Mouse (Mus musculus) forebrain, embryonic 14.5 days (tissue): ENCODE measurements around the gene Tmem256. TPM values are rescaled to one million over a fixed set of nuclear protein-coding genes. Genes with fewer than 3 reads are reported as not detected.

Experiments
- ATAC-seq: fragments of 200-750 bp; cut with Nextera tagmentation; 2 replicates; pipeline ENCODE4 v1.8.0; 2017; ENCODE audit warnings: mild to moderate bottlenecking, moderate library complexity
- DNase-seq: peaks from one replicate; pipeline ENCODE4 v3.0.0-alpha.2; 2015; ENCODE audit warnings: low spot score
- H3K27ac ChIP-seq: fragments of 300-500 bp; sonication (generic); 2 replicates; pipeline ENCODE4 v1.5.1; 2014; ENCODE audit warnings: low read depth, mild to moderate bottlenecking, control low read depth, low read length, moderate library complexity
- H3K27me3 ChIP-seq: fragments of 300-500 bp; sonication (generic); replicated peaks from 2 replicates; pipeline ENCODE4 v1.6.1; 2014; ENCODE audit warnings: low read length, control low read depth, mixed read lengths; ENCODE audit not compliant: control insufficient read depth, insufficient read depth
- H3K36me3 ChIP-seq: fragments of 300-500 bp; sonication (generic); 2 replicates; pipeline ENCODE4 v1.6.1; 2014; ENCODE audit warnings: low read length, control low read depth; ENCODE audit not compliant: control insufficient read depth, insufficient read depth
- H3K4me1 ChIP-seq: fragments of 300-500 bp; sonication (generic); 2 replicates; pipeline ENCODE4 v1.6.1; 2014; ENCODE audit warnings: antibody characterized with exemption, low read length, control low read depth; ENCODE audit not compliant: control insufficient read depth, insufficient read depth
- H3K4me2 ChIP-seq: fragments of 300-500 bp; sonication (generic); 2 replicates; pipeline ENCODE4 v1.6.1; 2014; ENCODE audit warnings: mild to moderate bottlenecking, control low read depth, low read length
- H3K4me3 ChIP-seq: fragments of 300-500 bp; sonication (generic); 2 replicates; pipeline ENCODE4 v1.5.1; 2014; ENCODE audit warnings: low read depth, low read length, control low read depth
- H3K9ac ChIP-seq: fragments of 300-500 bp; sonication (generic); 2 replicates; pipeline ENCODE4 v1.6.1; 2014; ENCODE audit warnings: mild to moderate bottlenecking, low read length, control low read depth, moderate library complexity
- H3K9me3 ChIP-seq: fragments of 300-500 bp; sonication (generic); replicated peaks from 2 replicates; pipeline ENCODE4 v1.6.1; 2016; ENCODE audit warnings: low read length, control low read depth, mixed read lengths; ENCODE audit not compliant: control insufficient read depth
- WGBS: fragments of 180-500 bp; shearing (Covaris S2); extraction: QIAGEN DNeasy Blood & Tissue Kit; methylation state at CpG from one replicate; pipeline ENCODE4 v1.1.7; 2014; 5-methylcytosine and 5-hydroxymethylcytosine counted together
- polyA plus RNA-seq: library from polyadenylated mRNA; unstranded; fragments of >200 nt; fragmentation: Nextera tagmentation; extraction: Ambion mirVana; gene quantifications from 2 replicates; pipeline ENCODE4 v1.2.1, GENCODE M21; 2014

Tmem256 gene
- polyA plus RNA-seq, 1 experiment from 2014 or later = 386 TPM

- H3K27ac ChIP-seq = peak within 1 kb of the TSS; percentile 94
- peak within 1 kb of the TSS; percentile 57 for H3K4me3 ChIP-seq
- DNase-seq (peak; percentile 93), ATAC-seq (peak; percentile 95)
- no peaks in the 10 kb centered on the region for H3K9me3 ChIP-seq
- peak within 1 kb of the TSS; percentile 81 for H3K4me2 ChIP-seq
- H3K36me3 ChIP-seq = peaks cover 35% of the 10 kb centered on the region
- 2% methylated on average over 38 of the region's 38 CpGs for WGBS
- H3K27me3 ChIP-seq = no peaks in the 10 kb centered on the region
- H3K4me1 ChIP-seq = peaks cover 14% of the 10 kb centered on the region
- H3K9ac ChIP-seq = peak within 1 kb of the TSS; percentile 76
These were observed 7.9 kb downstream of the Tmem256 start, which contains the start of gene Plscr3 for GRCm38 (mm10) chr11:69846198-69846680. Gene Plscr3 (plus strand): TSS chr11:69846376.

DNA sequence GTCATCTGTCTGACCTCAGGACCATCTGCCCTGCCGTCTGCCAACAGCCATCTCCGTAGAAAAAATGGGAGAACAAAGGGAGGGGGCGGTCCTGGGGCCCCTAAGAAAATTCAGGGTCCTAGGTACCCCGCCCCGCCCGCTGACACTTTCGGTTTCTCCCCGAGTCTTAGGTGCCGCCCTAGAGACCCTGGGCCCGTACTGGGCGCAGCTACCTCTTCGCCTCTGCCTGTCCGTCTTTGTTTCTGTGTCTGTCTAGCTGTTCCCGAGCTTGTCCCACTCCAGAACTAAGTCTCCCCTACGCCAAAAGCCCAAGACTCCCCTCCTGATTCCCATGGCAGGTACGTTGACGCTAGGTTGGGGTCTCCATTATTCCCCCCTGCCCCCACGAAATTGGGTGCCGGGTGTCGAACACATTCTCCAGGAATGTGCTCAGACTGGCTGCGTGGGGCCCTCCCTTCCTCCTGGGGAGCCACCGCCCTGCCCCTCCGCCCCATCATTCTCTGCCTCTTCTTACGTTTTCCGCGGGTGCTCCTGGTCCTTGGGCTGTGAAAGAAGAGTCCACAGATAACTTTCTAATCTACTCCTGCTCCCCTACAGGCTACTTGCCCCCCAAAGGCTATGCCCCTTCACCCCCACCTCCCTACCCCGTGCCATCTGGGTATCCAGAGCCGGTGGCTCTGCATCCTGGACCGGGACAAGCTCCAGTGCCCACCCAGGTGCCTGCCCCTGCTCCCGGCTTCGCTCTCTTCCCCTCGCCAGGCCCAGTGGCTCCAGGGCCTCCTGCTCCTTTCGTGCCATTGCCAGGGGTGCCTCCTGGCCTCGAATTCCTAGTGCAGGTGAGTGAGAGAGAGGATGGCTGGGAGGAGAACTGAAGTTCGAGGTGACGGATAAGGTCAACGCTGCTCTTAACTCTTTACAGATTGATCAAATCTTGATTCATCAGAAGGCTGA lies 8.7 kb downstream of the Tmem256 start:
- Histone ChIP-seq H3K4me1 (peaks cover 14% of the 10 kb centered on the region), H3K4me2 (peak overlapping the region; percentile 81), H3K9me3 (no peaks in the 10 kb centered on the region), H3K4me3 (peak overlapping the region; percentile 57), H3K9ac (peak overlapping the region; percentile 76), H3K27me3 (no peaks in the 10 kb centered on the region), H3K36me3 (peaks cover 43% of the 10 kb centered on the region), H3K27ac (peak overlapping the region; percentile 94)
- peak; percentile 67 for ATAC-seq
- no peak for DNase-seq
- 13% methylated on average over 37 of the region's 37 CpGs for WGBS

DNA sequence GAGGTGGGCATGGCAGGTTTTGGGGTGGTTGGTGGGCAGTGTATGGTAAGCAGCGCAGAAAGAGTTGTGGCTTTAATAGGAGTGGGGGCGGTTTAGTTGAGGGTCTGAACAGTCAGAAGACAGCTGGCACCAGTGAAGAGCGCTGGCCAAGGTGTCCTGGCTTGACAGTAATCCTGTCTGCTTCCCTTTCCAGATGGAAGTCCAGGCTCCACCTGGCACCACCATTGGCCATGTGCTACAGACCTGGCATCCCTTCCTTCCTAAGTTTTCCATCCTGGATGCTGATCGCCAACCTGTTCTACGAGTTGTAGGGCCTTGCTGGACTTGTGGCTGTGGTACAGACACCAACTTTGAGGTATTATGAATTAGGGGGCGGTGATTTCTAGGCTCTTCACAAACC lies 9.7 kb downstream of the Tmem256 start:
- WGBS = 97% methylated on average over 6 of the region's 6 CpGs
- no peak overlapping the region for H3K27ac ChIP-seq
- no peak overlapping the region for H3K4me3 ChIP-seq
- H3K4me1 ChIP-seq = peaks cover 14% of the 10 kb centered on the region
- H3K36me3 ChIP-seq = peaks cover 52% of the 10 kb centered on the region
- ATAC-seq = no peak
- no peak overlapping the region for H3K9ac ChIP-seq
- no peak for DNase-seq
- peak overlapping the region; percentile 81 for H3K4me2 ChIP-seq
- no peaks in the 10 kb centered on the region for H3K27me3 ChIP-seq
- H3K9me3 ChIP-seq = no peaks in the 10 kb centered on the region

GRCm38 (mm10) chr11:69849128-69849527 lies 10.8 kb downstream of the Tmem256 start:
- H3K36me3 ChIP-seq = peaks cover 52% of the 10 kb centered on the region
- DNase-seq = no peak
- H3K9ac ChIP-seq = no peak overlapping the region
- no peaks in the 10 kb centered on the region for H3K9me3 ChIP-seq
- ATAC-seq = no peak
- peaks cover 14% of the 10 kb centered on the region for H3K4me1 ChIP-seq
- no peak overlapping the region for H3K27ac ChIP-seq
- no peak overlapping the region for H3K4me3 ChIP-seq
- H3K4me2 ChIP-seq = no peak overlapping the region
- WGBS = 93% methylated on average over 9 of the region's 9 CpGs
- H3K27me3 ChIP-seq = no peaks in the 10 kb centered on the region

DNA sequence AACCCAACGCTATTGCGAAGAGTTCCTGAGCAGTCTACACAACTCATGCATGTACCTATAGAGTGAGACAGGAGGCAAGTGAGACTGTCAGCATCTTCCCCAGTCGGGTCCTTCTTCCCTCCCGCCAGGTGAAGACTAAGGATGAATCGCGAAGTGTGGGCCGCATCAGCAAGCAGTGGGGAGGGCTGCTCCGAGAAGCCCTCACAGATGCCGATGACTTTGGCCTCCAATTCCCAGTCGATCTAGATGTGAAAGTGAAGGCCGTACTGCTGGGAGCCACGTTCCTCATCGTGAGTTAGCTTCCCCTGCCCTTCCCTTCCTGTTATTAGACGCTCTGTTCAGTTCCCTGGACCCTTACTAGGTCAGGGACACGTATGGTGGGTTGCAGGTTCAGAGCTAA lies 11.6 kb downstream of the Tmem256 start:
- Histone ChIP-seq H3K4me1 (peaks cover 14% of the 10 kb centered on the region), H3K27me3 (no peaks in the 10 kb centered on the region), H3K4me2 (no peak overlapping the region), H3K9me3 (no peaks in the 10 kb centered on the region), H3K9ac (no peak overlapping the region), H3K27ac (no peak overlapping the region), H3K4me3 (no peak overlapping the region), H3K36me3 (peaks cover 52% of the 10 kb centered on the region)
- WGBS = 93% methylated on average over 15 of the region's 15 CpGs
- ATAC-seq = no peak
- no peak for DNase-seq

GRCm38 (mm10) chr11:69850754-69851153 lies 12.4 kb downstream of the Tmem256 start:
- H3K9ac ChIP-seq = no peak overlapping the region
- WGBS = 74% methylated on average over 8 of the region's 8 CpGs
- H3K4me1 ChIP-seq = peaks cover 11% of the 10 kb centered on the region
- peaks cover 52% of the 10 kb centered on the region for H3K36me3 ChIP-seq
- H3K9me3 ChIP-seq = no peaks in the 10 kb centered on the region
- no peak for ATAC-seq
- no peak overlapping the region for H3K27ac ChIP-seq
- no peak for DNase-seq
- H3K4me2 ChIP-seq = no peak overlapping the region
- H3K4me3 ChIP-seq = no peak overlapping the region
- no peaks in the 10 kb centered on the region for H3K27me3 ChIP-seq

- no peak for DNase-seq
- Histone ChIP-seq H3K4me2 (no peak overlapping the region), H3K36me3 (peaks cover 39% of the 10 kb centered on the region), H3K9ac (no peak overlapping the region), H3K27me3 (peaks cover 9% of the 10 kb centered on the region; the same call in 1 of the 2 replicates), H3K27ac (no peak overlapping the region), H3K9me3 (no peaks in the 10 kb centered on the region), H3K4me1 (no peaks in the 10 kb centered on the region; the same call in 1 of the 2 replicates), H3K4me3 (no peak overlapping the region)
- 80% methylated on average over 7 of the region's 7 CpGs for WGBS
- no peak for ATAC-seq
These were observed 15.7 kb downstream of the Tmem256 start for GRCm38 (mm10) chr11:69853994-69854393.

DNA sequence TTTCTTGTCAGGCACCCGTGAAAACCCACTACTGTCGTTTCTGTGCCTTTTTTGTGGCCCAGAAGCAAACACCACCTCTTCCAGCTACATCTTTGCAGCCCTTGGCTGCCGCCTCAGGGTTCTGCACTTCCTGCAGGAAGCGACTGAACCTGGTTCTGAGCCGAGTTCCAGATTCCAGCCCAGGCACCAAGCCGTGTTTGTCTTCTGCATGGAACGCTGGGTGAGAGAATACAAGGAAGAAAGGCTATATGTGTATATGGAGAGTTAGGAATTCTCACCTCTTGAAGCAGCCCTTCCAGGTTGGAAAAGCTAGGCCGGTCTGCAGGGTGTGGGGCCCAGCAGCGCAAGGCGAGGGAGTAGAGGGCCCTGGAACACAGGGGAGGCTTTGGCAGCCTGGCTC lies 16.4 kb downstream of the Tmem256 start:
- H3K9ac ChIP-seq = no peak overlapping the region

DNA sequence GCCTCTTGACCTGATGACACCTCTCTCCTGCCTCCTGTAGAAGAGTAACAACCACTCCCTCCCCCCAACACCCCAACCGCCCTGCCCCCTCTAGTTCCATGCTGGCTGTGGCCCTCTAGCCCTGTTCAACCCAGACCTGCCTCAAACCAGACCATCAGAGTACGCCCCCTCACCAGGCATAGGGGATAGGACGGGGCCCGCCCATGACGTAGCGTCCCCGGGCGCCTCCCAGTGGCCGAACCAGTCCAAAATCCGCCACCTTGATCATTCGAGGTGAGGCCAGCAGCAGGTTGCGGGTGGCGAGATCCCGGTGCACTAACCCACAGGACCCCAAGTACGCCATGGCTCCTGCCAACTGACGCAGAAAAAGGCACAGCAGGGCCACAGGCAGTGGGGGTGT lies 17.0 kb downstream of the Tmem256 start:
- peaks cover 9% of the 10 kb centered on the region; the same call in 1 of the 2 replicates for H3K27me3 ChIP-seq
- H3K4me3 ChIP-seq = no peak overlapping the region
- WGBS = 23% methylated on average over 16 of the region's 16 CpGs
- DNase-seq (peak; percentile 39), ATAC-seq (peak; percentile 57)
- no peak overlapping the region for H3K9ac ChIP-seq
- no peaks in the 10 kb centered on the region for H3K9me3 ChIP-seq
- H3K4me1 ChIP-seq = no peaks in the 10 kb centered on the region; the same call in 1 of the 2 replicates
- no peak overlapping the region for H3K27ac ChIP-seq
- H3K4me2 ChIP-seq = no peak overlapping the region
- peaks cover 26% of the 10 kb centered on the region for H3K36me3 ChIP-seq

More for the DNA sequence above, 16.4 kb downstream of the Tmem256 start:
- WGBS = 90% methylated on average over 10 of the region's 10 CpGs
- H3K4me2 ChIP-seq = no peak overlapping the region
- H3K27me3 ChIP-seq = peaks cover 9% of the 10 kb centered on the region; the same call in 1 of the 2 replicates
- no peak overlapping the region for H3K27ac ChIP-seq
- ATAC-seq = no peak
- H3K4me1 ChIP-seq = no peaks in the 10 kb centered on the region; the same call in 1 of the 2 replicates
- H3K36me3 ChIP-seq = peaks cover 32% of the 10 kb centered on the region
- no peaks in the 10 kb centered on the region for H3K9me3 ChIP-seq
- H3K4me3 ChIP-seq = no peak overlapping the region
- DNase-seq = no peak
